Mouse (Mus musculus) intestine, postnatal 0 days (tissue): ENCODE results near the gene Arrdc1. TPM values are rescaled to one million over a fixed set of nuclear protein-coding genes. Genes with fewer than 3 reads are reported as not detected.
"Not testable (repeated sequence)": the region's sequence is repeated elsewhere in the genome, so short reads cannot be mapped to it uniquely, and the experiment has no call there.

Source experiments
- ATAC-seq: fragments of 200-750 bp; cut with Nextera tagmentation; 2 replicates; pipeline ENCODE4 v1.8.0; 2017; ENCODE audit warnings: mild to moderate bottlenecking, moderate TSS enrichment, moderate library complexity
- H3K27ac ChIP-seq: fragments of 300-500 bp; sonication (generic); 2 replicates; pipeline ENCODE4 v1.5.1; 2014; ENCODE audit warnings: mild to moderate bottlenecking, low read depth, low read length, moderate library complexity
- H3K27me3 ChIP-seq: fragments of 300-500 bp; sonication (generic); replicated peaks from 2 replicates; pipeline ENCODE4 v1.6.1; 2014; ENCODE audit warnings: low read length, mixed read lengths; ENCODE audit not compliant: control insufficient read depth, insufficient read depth
- H3K36me3 ChIP-seq: fragments of 300-500 bp; sonication (generic); 2 replicates; pipeline ENCODE4 v1.6.1; 2014; ENCODE audit warnings: mild to moderate bottlenecking, moderate library complexity; ENCODE audit not compliant: control insufficient read depth, insufficient read depth
- H3K4me1 ChIP-seq: fragments of 300-500 bp; sonication (generic); replicated peaks from 2 replicates; pipeline ENCODE4 v1.6.1; 2014; ENCODE audit warnings: antibody characterized with exemption, low read length, mixed read lengths; ENCODE audit not compliant: control insufficient read depth, insufficient read depth
- H3K4me2 ChIP-seq: fragments of 300-500 bp; sonication (generic); replicated peaks from 2 replicates; pipeline ENCODE4 v1.6.1; 2014; ENCODE audit warnings: low read depth, mild to moderate bottlenecking, moderate library complexity
- H3K4me3 ChIP-seq: fragments of 300-500 bp; sonication (generic); 2 replicates; pipeline ENCODE4 v1.5.1; 2014; ENCODE audit warnings: low read depth, low read length
- H3K9ac ChIP-seq: fragments of 300-500 bp; sonication (generic); 2 replicates; pipeline ENCODE4 v1.6.1; 2014; ENCODE audit warnings: mild to moderate bottlenecking, low read depth, low read length
- H3K9me3 ChIP-seq: fragments of 300-500 bp; sonication (generic); 2 replicates; pipeline ENCODE4 v1.6.1; 2016; ENCODE audit warnings: mixed run types; ENCODE audit not compliant: control insufficient read depth
- CTCF ChIP-seq: sonication (generic); IDR thresholded peaks from 2 replicates; pipeline ENCODE4 v1.5.1; 2016; ENCODE audit warnings: low read depth, mild to moderate bottlenecking, control low read depth, antibody characterized with exemption, moderate library complexity
- WGBS: fragments of 180-500 bp; shearing (Covaris S2); extraction: QIAGEN DNeasy Blood & Tissue Kit; methylation state at CpG from one replicate; pipeline ENCODE4 v1.1.7; 2014; 5-methylcytosine and 5-hydroxymethylcytosine counted together
- polyA plus RNA-seq: library from polyadenylated mRNA; unstranded; fragments of >200 nt; fragmentation: Nextera tagmentation; extraction: Ambion mirVana; gene quantifications from 2 replicates; pipeline ENCODE4 v1.2.1, GENCODE M21; 2015

The Arrdc1 gene
- polyA plus RNA-seq, 1 experiment from 2014 or later: 68.4 TPM

DNA sequence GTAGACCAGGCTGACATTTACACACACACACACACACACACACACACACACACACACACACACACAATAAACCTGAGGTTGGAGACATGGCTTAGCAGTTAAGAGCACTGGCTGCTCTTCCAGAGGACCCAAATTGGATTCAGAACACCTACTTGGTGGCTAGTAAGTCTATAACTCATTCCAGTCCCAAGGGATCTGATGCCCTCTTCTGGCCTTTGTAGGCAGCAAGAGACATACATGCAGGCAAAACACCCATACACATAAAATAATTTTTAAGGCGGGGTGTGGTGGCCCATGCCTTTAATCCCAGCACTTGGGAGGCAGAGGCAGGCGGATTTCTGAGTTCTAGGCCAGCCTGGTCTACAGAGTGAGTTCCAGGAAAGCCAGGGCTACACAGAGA, 9.3 kb upstream of the Arrdc1 start:
- 53% methylated on average over 2 of the region's 2 CpGs for whole genome bisulfite sequencing
- peak; percentile 71 for TF ChIP-seq CTCF
- H3K27ac ChIP-seq: not testable (repeated sequence)

DNA sequence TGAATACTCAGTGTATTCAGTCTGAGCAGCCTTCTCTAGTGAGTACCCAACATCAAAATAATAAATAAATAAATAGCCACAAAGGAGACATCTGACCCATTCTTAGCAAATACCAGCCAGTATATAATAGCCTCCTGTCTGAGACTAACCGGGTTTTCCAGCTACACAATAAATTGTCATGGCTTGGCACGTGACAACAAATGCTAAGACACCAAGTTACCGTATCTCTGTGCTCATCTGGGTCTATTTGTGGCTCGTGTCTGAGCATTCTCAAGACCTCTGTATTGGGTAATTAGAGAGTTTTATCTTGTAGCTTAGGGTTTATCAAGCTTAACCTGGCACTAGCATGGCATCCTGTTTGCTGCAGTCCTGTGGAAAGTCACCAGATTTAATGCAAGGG, 7.0 kb upstream of the Arrdc1 start:
- 74% methylated on average over 4 of the region's 4 CpGs for WGBS
- Histone ChIP-seq H3K9ac (no peak overlapping the region), H3K9me3 (no peaks in the 10 kb centered on the region), H3K36me3 (no peaks in the 10 kb centered on the region), H3K27me3 (no peaks in the 10 kb centered on the region), H3K27ac (no peak overlapping the region), H3K4me1 (no peaks in the 10 kb centered on the region), H3K4me3 (no peak overlapping the region), H3K4me2 (no peak overlapping the region)
- ATAC-seq: no peak
- TF ChIP-seq CTCF: no peak

More for the DNA sequence above, 9.3 kb upstream of the Arrdc1 start:
- H3K27me3 ChIP-seq, H3K4me1 ChIP-seq, ATAC-seq, H3K4me3 ChIP-seq, H3K36me3 ChIP-seq, H3K9ac ChIP-seq, H3K9me3 ChIP-seq, H3K4me2 ChIP-seq: not testable (repeated sequence)

DNA sequence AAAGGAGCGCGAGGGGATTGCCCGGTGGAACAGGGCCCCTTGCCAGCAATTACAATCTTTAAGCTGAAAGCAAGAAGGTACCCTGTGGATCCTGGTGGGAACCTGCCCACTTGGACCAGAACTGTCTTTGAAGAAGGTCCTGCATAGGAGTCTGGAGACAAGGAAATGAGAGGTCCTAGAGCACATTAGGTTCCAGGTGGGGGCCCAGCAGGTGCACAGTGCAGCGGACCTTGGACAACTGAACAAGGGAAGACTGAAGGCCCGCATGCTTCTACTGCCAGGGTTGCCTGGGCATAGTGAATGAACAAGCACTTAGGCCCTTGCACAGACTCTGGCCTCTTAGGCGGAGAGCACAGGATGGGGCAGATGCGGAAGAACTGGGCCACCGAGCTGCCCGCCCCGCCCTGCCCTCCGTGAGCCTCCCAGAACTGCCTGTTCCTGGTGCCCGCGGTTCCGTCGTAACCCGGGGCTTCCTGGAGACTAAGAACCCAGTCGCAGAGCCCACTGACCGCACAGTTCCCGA, 550 bp downstream of the Arrdc1 start:
- H3K4me3 ChIP-seq: peak overlapping the region; percentile 82
- no peaks in the 10 kb centered on the region for H3K4me1 ChIP-seq
- peak; percentile 84 for ATAC-seq
- H3K9ac ChIP-seq: peak overlapping the region; percentile 84
- no peaks in the 10 kb centered on the region for H3K27me3 ChIP-seq
- no peak for TF ChIP-seq CTCF
- 3% methylated on average over 19 of the region's 19 CpGs for WGBS
- no peaks in the 10 kb centered on the region for H3K9me3 ChIP-seq
- peak overlapping the region; percentile 93 for H3K4me2 ChIP-seq
- no peaks in the 10 kb centered on the region for H3K36me3 ChIP-seq
- peak overlapping the region; percentile 99 for H3K27ac ChIP-seq

DNA sequence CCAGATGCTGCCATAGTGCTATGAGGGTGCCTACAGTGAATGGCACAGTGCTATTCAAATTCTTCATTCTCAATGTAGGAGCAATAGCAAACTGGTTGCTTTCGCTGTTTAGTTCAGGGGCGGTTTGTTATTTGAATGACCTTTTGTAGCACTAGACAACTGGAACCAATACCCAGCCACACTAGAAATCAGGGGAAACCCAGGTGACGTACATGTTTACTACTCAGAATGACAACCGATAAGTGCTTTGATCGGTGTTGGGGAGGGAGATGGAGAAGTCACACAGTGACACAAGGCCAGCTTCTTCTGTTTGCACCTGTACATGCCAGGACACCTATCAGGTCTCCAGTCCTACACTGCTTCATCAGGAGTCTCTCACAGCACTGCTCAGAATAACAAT, 5.5 kb downstream of the Arrdc1 start:
- Histone ChIP-seq H3K4me1 (0 out of 2 replicates have a peak, but pooled peaks cover 3% of the 10 kb centered on the region), H3K4me2 (no peak overlapping the region), H3K9me3 (no peaks in the 10 kb centered on the region), H3K36me3 (peaks cover 17% of the 10 kb centered on the region; the same call in 1 of the 2 replicates), H3K9ac (no peak overlapping the region), H3K27ac (no peak overlapping the region), H3K27me3 (no peaks in the 10 kb centered on the region), H3K4me3 (no peak overlapping the region)
- ATAC-seq: no peak
- 87% methylated on average over 5 of the region's 5 CpGs for WGBS
- no peak; the same call in 1 of the 2 replicates for TF ChIP-seq CTCF

DNA sequence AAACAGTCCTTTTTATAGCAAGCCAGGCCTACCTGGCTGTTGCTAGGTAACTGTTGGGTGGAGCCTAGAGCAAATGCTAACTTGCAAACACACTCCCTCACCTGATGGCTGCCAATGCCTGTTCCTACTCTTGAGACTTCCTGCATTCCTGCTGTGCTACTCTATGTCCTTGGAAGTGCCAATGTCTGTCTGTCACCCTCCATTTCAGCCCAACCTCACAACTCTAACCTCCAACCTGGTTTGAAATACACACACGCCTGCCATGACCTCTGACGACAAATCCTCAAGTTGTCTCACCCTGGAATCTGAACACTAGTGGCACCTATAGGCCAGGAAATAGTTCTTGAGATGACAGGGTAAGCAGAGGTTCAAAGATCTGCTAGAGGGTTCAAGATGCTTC, 5.9 kb downstream of the Arrdc1 start:
- peaks cover 19% of the 10 kb centered on the region; the same call in 1 of the 2 replicates for H3K36me3 ChIP-seq
- peak; percentile 16 for TF ChIP-seq CTCF
- 0 out of 2 replicates have a peak, but pooled peaks cover 3% of the 10 kb centered on the region for H3K4me1 ChIP-seq
- no peak overlapping the region for H3K4me2 ChIP-seq
- no peaks in the 10 kb centered on the region for H3K27me3 ChIP-seq
- H3K27ac ChIP-seq: no peak overlapping the region
- H3K4me3 ChIP-seq: no peak overlapping the region
- ATAC-seq: peak; percentile 62
- 34% methylated on average over 2 of the region's 2 CpGs for WGBS
- no peak overlapping the region for H3K9ac ChIP-seq
- H3K9me3 ChIP-seq: no peaks in the 10 kb centered on the region

DNA sequence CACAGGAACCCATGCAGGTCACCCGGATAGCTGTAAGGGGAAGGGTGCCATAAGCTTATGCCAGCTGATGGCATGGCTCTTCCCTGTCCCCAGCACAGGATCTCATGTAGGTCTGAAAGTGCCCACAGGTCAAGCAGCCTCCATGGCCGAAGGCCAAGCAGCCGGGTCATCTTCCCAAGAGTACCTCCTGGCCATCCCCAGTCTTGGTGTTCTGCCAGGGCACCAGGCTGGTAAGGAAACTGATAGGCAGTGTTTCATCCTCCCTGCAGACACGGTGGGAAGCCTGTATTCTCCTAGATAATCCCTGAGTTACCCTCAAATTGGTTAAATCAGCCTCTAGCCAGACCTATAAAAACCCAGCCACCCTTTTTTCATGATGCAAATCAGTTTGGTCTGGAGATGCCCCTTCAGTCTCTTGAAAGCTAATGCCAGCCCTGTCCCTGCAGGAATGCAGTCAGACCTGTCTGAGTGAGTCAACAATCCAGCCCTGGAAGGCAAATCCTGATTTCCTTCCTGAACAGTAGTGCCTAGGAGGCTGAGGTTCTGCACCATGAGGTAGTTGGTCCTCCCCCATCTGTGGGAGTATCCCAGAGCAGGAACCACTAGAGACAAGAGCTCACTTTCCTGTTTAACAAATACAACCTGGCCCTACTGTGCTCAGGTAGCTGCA, 7.1 kb downstream of the Arrdc1 start:
- TF ChIP-seq CTCF: no peak
- peak; percentile 71 for ATAC-seq
- 0 out of 2 replicates have a peak overlapping the region, but pooled peaks have one; percentile 28 for H3K27ac ChIP-seq
- no peaks in the 10 kb centered on the region for H3K27me3 ChIP-seq
- WGBS: 46% methylated on average over 4 of the region's 4 CpGs
- H3K4me1 ChIP-seq: 0 out of 2 replicates have a peak, but pooled peaks cover 3% of the 10 kb centered on the region
- H3K9me3 ChIP-seq: no peaks in the 10 kb centered on the region
- H3K4me3 ChIP-seq: no peak overlapping the region
- H3K4me2 ChIP-seq: no peak overlapping the region
- H3K36me3 ChIP-seq: peaks cover 19% of the 10 kb centered on the region; the same call in 1 of the 2 replicates
- no peak overlapping the region for H3K9ac ChIP-seq
